Mouse (Mus musculus) kidney, embryonic 16.5 days (tissue): ENCODE data around the gene Pip4k2a. TPM values are rescaled to one million over a fixed set of nuclear protein-coding genes. Genes with fewer than 3 reads are reported as not detected.

ENCODE experiments used
- ATAC-seq: fragments of 200-750 bp; cut with Nextera tagmentation; 2 replicates; pipeline ENCODE4 v1.8.0; 2017; ENCODE audit warnings: moderate TSS enrichment; ENCODE audit not compliant: low FRiP score, low TSS enrichment
- H3K27ac ChIP-seq: fragments of 300-500 bp; sonication (generic); 2 replicates; pipeline ENCODE4 v1.5.1; 2014; ENCODE audit warnings: low read length
- H3K27me3 ChIP-seq: fragments of 300-500 bp; sonication (generic); 2 replicates; pipeline ENCODE4 v1.6.1; 2014; ENCODE audit warnings: low read length, control low read depth, mixed read lengths; ENCODE audit not compliant: insufficient read depth
- H3K36me3 ChIP-seq: fragments of 300-500 bp; sonication (generic); 2 replicates; pipeline ENCODE4 v1.6.1; 2014; ENCODE audit warnings: low read length, control low read depth, mixed read lengths; ENCODE audit not compliant: insufficient read depth
- H3K4me1 ChIP-seq: fragments of 300-500 bp; sonication (generic); 2 replicates; pipeline ENCODE4 v1.6.1; 2014; ENCODE audit warnings: low read length, control low read depth, mixed read lengths; ENCODE audit not compliant: insufficient read depth
- H3K4me2 ChIP-seq: fragments of 300-500 bp; sonication (generic); replicated peaks from 2 replicates; pipeline ENCODE4 v1.6.1; 2014; ENCODE audit warnings: low read depth, low read length
- H3K4me3 ChIP-seq: fragments of 300-500 bp; sonication (generic); 2 replicates; pipeline ENCODE4 v1.5.1; 2014; ENCODE audit warnings: mild to moderate bottlenecking, low read length
- H3K9ac ChIP-seq: fragments of 300-500 bp; sonication (generic); replicated peaks from 2 replicates; pipeline ENCODE4 v1.6.1; 2014; ENCODE audit warnings: low read length
- H3K9me3 ChIP-seq: fragments of 300-500 bp; sonication (generic); 2 replicates; pipeline ENCODE4 v1.6.1; 2016; ENCODE audit warnings: low read length, control low read depth
- WGBS: fragments of 180-500 bp; shearing (Covaris S2); extraction: QIAGEN DNeasy Blood & Tissue Kit; methylation state at CpG from one replicate; pipeline ENCODE4 v1.1.7; 2014; 5-methylcytosine and 5-hydroxymethylcytosine counted together
- polyA plus RNA-seq: library from polyadenylated mRNA; unstranded; fragments of >200 nt; fragmentation: Nextera tagmentation; extraction: Ambion mirVana; gene quantifications from 2 replicates; pipeline ENCODE4 v1.2.1, GENCODE M21; 2015

The Pip4k2a gene
- polyA plus RNA-seq, 1 experiment from 2014 or later, result 13.0 TPM

DNA sequence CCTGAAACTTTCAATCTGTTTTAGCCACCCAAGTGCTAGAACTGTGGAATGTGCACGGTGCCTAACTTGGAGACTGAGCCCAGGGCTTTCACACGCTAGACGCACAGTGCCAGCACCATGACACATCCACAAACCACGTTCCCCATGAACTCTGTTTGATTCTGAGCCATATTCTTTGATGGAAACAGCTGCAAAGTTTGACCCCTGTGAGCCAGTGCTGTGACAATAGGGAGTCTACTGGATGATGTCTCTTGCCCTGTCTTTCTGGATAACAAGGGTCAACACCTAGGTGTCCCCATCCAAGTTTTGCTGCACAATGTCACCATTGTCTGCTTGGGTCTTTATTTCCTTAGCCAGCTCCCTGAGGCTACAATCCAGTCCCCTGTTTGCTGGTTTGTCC is 203.7 kb downstream of the Pip4k2a start:
- Histone ChIP-seq H3K36me3 (no peaks in the 10 kb centered on the region), H3K4me3 (no peak overlapping the region), H3K4me2 (no peak overlapping the region), H3K27me3 (peaks cover 23% of the 10 kb centered on the region), H3K27ac (no peak overlapping the region), H3K4me1 (peaks cover under 1% of the 10 kb centered on the region; the same call in 1 of the 2 replicates), H3K9ac (no peak overlapping the region), H3K9me3 (no peaks in the 10 kb centered on the region)
- WGBS, result 82% methylated on average over 4 of the region's 4 CpGs
- ATAC-seq, result no peak

Other genes with a start within 250 kb of the Pip4k2a start
- 0.17 and 0.42 TPM in 2 replicates for gene 4930426L09Rik, start 217 bp upstream of the Pip4k2a start, polyA plus RNA-seq
- 0.21 and 0.30 TPM in 2 replicates for gene Armc3, start 201.2 kb upstream of the Pip4k2a start, polyA plus RNA-seq